Mouse (Mus musculus): ENCODE results near the gene 4930451I11Rik. TPM values are rescaled to one million over a fixed set of nuclear protein-coding genes. Genes with fewer than 3 reads are reported as not detected.

4930451I11Rik gene
- total RNA-seq (2021) = not detected in 2 replicates
- long read RNA-seq = 0 reads

- DNase-seq = no peak
These were observed at the start of gene 4930451I11Rik for GRCm38 (mm10) chr7:126831539-126831938. TSS of gene 4930451I11Rik (minus strand) at chr7:126831639.

DNA sequence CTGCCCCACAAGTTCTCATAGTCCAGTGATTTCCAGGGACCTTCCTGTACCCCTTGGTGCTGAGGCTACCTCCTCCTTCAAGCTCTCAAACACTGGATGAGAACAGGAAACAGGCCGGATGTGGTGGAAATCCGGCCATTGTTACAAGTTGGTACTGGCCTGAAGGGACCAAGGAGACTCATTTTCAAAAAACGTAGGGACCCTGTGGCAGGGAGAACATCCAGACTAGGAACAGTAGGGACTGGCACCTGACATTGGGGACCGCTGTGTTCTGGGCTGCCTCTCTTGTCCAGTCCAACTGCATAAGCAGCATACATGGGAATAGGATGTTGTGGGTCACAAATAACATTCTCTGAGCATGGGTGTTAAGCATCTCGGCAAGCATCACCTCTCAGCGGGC, 49.6 kb upstream of the 4930451I11Rik start:
- DNase-seq = no peak

DNA sequence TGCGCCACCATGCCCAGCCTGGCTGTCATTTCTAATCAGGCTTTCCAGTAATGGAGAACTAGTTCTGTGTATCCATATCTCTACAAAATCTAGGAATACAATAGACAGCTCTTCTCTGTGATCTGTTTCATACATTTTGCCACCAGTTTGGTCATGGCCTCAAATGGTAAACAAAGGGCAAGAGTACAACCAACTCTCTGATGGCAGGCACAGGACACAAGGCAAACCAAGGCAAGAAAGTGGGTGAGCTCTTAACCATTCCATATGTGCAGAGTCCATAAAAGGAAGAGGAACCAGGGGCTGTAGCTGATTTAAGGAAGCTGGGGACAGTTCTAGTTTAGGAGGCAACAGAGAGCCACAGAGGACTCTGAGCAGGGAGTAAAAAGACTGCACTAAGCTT, 45.8 kb upstream of the 4930451I11Rik start:
- DNase-seq = no peak

DNA sequence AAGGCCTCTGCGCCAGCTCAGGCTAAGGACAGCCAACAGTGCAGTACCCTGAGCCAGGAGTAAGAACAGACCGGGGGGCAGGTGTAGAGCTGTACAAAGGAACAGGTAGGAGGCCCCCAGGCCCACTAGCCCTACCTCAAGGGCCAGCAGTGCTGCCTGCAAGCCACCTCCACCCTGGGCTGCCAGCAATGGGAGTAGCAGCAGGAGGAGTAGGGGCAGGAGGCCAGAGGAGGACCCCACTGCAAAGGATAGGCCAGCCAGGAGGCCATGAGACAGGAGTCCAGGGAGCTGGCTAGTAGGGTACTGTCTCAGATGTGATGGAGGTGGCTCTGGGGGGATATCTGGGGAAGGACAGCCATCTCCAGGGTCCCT, 39.1 kb upstream of the 4930451I11Rik start:
- DNase-seq = no peak

- DNase-seq = no peak
These were observed 38.5 kb upstream of the 4930451I11Rik start for GRCm38 (mm10) chr7:126869780-126870519.

GRCm38 (mm10) chr7:126868003-126868402, 36.6 kb upstream of the 4930451I11Rik start:
- DNase-seq = no peak

DNA sequence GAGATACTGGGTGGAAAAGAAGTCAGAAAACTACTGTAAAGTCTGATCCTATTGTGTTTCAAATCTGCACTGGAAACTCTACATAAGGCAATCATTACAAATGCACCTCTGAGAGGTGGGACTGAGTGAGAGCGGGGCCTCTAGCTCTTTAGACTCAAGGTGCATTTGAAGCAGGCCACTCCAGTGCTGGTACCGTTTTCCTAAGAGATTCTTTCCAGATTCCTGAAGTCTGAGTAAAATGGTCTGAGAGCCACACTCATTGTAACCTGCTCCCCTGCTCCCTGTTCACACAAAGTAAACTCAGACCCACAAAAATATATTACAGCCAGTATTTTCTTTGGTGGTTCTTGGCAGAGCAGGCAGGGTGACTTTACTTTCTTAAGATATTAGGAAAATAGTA, 36.1 kb upstream of the 4930451I11Rik start:
- DNase-seq = no peak

GRCm38 (mm10) chr7:126863791-126864190, 32.4 kb upstream of the 4930451I11Rik start:
- no peak for DNase-seq

DNA sequence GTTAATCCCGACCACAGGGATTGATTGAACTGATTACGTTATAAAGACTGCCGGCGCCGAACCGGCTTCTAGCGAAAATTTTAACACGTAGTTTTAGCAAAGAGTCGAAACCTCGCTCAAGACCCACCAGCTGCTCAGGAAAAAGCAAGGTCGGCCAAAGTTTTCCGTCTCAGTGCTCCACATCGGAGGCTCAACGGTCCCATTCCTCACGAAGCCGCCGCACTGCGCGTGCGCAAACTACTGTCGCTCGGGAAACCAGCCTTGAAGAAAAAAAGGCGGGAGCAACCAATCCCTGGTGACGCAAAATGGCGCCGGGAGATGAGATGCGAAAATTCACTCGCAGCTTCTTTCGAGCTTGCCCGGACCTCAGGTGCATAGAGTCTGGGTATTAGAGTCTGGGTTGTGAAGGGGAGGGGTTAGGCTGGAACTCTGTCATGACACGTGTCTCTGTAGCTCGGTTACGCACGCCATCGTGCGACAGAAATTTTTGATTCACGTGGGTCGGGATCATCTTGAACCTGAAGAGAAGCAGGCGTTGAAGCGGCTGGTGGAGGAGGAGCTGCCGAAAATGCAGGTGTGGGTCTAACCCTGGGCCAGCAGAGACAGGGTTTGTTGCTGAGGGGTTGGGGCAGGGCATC, 30.8 kb upstream of the 4930451I11Rik start, which contains the start of gene Ino80e:
Gene Ino80e (minus strand): TSS at position 231 of the 638 bp plus-strand sequence.
- peak; percentile 94 for DNase-seq

DNA sequence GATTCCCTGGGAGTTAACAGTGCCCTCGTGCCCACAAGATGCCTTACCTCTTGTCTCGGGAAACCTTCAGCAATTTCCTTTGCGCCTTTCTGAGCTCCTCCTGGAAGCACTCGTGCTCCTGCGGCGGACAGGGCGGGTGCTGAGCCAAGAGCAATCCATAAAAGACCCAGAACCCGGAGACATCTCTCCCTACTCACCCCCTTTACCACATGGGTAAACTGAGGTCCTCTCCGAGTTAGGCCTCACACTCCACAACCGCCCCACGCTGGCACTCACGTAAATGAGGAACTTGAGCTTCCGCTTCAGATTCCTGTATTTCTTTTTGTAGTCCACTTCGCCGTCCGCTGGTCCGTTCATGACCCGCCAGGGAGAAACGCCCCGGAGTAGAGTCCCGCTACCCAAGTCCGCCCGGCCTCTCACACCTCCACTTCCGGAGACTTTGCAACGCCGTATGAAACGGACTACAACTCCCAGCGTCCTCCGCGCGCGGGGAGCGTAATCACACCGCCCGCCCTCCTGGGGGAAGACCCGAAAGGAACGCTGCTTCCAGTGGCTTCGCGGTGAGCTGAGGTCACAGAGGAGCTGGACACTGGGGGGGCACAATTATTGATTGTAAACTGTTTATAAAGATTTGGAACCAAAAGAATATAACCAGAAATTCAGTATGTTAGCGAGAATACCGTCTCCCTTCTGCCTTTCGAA, 30.1 kb upstream of the 4930451I11Rik start, which contains the start of gene Hirip3:
Gene Hirip3 (plus strand): TSS at position 544 of the 702 bp plus-strand sequence.
- peak; percentile 94 for DNase-seq

DNA sequence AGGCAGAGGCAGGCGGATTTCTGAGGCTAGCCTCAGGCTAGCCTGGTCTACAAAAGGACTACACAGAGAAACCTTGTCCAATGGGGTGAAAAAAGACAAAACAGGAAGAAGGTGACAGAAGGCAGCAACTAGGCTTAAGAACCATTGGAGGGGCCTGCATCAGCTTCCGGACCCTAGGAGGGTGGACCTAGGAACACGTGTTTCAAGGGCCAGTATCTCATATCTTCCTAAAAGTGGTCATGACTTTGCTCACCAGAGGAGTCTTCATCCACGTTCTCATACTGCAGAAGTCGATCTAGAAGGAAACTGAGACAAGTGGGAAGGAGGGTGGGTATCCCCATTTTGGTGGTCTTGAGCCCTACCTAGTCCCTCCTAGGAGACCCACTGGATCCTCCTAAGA, 29.5 kb upstream of the 4930451I11Rik start:
- no peak for DNase-seq

- no peak for DNase-seq
These were observed 25.4 kb upstream of the 4930451I11Rik start for GRCm38 (mm10) chr7:126856741-126857420.

GRCm38 (mm10) chr7:126855641-126856040, 24.2 kb upstream of the 4930451I11Rik start:
- no peak for DNase-seq

DNA sequence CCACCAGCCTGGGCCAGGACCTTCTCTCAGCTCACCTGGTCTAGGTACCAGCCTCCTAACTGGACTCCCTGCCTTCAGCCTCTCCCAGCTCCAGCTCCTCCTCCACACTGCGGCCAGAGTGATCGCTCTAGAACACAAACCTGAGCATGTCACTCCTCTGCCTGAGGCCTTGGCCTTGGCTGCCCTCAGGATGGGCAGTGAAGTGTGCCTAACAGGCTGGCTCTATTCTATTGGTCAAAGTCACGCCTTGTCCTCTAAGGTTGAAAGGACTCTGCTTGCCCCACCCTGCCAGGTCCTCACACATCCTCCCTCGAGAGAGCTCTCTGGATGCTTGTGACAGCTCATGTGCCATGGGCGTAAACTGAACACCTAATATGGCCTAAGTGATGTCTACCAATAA, 22.0 kb upstream of the 4930451I11Rik start:
- no peak for DNase-seq

DNA sequence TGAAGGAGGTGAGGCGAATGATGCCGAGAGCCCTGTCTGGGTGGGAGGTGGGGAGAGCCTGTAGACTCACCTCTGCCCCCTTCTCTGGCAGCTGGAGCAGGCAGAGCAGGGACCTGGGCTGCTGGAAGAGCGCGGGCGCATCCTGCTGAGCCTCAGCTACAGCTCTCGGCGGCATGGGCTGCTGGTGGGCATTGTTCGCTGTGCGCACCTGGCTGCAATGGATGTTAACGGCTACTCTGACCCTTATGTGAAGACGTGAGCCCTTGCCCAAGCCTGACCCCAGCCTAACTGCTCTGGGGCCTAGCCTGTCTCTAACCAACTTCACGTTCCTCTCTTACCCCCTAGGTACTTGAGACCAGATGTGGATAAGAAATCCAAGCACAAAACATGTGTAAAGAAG, 19.8 kb upstream of the 4930451I11Rik start:
- DNase-seq = no peak

- no peak for DNase-seq
These were observed 18.7 kb upstream of the 4930451I11Rik start for GRCm38 (mm10) chr7:126850161-126850560.

DNA sequence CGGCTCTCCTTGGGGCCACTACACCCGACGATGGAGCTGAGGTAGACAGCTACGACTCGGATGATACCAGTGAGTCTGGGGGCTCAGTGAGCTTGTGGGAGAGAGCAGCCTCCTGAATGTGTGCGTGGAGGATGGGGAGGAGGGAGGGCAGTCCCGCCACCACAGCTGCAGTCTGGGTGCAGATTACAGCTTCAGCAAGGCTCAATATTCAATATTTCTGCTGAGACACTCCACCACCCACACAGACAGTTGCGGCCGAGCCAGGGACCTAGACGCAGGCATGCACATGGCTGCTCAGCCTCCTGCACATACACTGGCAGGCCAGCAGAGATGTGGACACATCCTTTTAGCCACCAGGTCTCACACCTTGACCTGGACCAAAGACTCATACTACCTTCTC, 17.4 kb upstream of the 4930451I11Rik start:
- no peak for DNase-seq

GRCm38 (mm10) chr7:126847421-126848398, 16.3 kb upstream of the 4930451I11Rik start:
- DNase-seq = peak; percentile 34

GRCm38 (mm10) chr7:126847116-126847420, 15.6 kb upstream of the 4930451I11Rik start, which contains the start of gene Doc2a:
TSS of gene Doc2a (plus strand) at chr7:126847416.
- no peak for DNase-seq

- DNase-seq = no peak
These were observed 14.1 kb upstream of the 4930451I11Rik start for GRCm38 (mm10) chr7:126845516-126845915.

DNA sequence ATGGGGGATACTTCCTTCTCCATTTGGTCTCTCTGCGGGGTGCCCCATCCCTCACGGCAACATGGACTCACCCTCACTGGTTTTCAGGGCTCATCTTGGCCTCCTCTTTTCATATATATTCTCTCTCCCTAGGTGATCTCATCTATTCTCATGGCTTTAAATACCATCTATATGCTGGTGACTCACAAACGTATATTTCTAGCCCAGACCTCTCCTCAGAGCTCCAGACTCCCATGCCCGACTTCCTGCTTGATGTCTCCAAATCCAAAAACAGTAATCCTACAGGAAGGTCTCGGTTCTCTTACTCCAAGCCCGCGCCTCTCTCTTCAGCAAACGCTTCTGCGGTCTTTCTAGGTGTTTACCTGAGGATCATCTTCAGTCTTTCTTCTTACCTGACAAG, 11.8 kb upstream of the 4930451I11Rik start:
- DNase-seq = no peak
